Mouse (Mus musculus) olfactory bulb, adult 2 months (tissue): Measurements from ENCODE around the gene Srp9.

Experiments
- CTCF ChIP-seq: fragments of 200-500 bp; IDR thresholded peaks from 2 replicates; pipeline ENCODE4 v1.5.1; 2012; ENCODE audit warnings: low read depth, mild to moderate bottlenecking, low read length, moderate library complexity; ENCODE audit not compliant: insufficient read depth
- POLR2A ChIP-seq: fragments of 200-500 bp; IDR thresholded peaks from 2 replicates; pipeline ENCODE4 v1.6.1; 2012; ENCODE audit warnings: mild to moderate bottlenecking, low read depth, low read length, moderate library complexity; ENCODE audit not compliant: insufficient read depth

GRCm38 (mm10) chr1:182105023-182105422 lies 19.5 kb upstream of the Srp9 start:
- TF ChIP-seq POLR2A (no peak), CTCF (no peak)
